Mouse (Mus musculus) E14TG2a.4 (cell line): ENCODE measurements around the gene Higd1a.

Source experiments
- CTCF ChIP-seq: conservative IDR thresholded peaks from 2 replicates; pipeline ENCODE4 v1.5.1; 2014; ENCODE audit warnings: low read length
- NANOG ChIP-seq: IDR thresholded peaks from 2 replicates; pipeline ENCODE4 v1.6.1; 2014; ENCODE audit warnings: borderline replicate concordance, low read length, mixed read lengths
- POU5F1 ChIP-seq: IDR thresholded peaks from 2 replicates; pipeline ENCODE4 v1.6.1; 2014; ENCODE audit warnings: low read length, borderline replicate concordance

DNA sequence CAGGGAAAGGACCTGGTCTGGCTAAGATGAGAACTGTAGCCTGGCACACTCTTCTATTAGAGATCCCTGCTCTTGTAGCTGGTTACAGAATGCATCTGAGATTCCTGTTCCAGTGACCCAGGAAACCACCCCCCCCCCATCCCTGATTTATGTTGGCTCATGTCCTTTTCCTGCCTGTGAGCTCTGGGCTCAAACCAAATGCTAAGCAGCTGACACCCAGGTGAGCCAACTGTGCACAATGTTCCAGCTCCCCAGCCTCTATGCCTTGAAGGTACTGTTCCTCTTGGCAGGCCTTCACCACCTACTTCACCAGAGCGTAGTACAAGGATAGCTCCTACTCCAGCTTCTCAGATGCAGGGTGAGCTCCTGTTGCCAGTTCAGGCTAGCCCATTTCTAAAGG lies 35.1 kb downstream of the Higd1a start:
- TF ChIP-seq CTCF (no peak), NANOG (no peak), POU5F1 (no peak)
